Mouse (Mus musculus): ENCODE measurements at regions not wholly inside any gene's neighbourhood (a gene's known extent, or its start where the extent isn't known, plus 50 kb on each side); places are given as distances from the start of the nearest gene placed in this dataset.

GRCm38 (mm10) chr1:187484821-187485220 is 123.8 kb upstream of the Esrrg start:
- Histone ChIP-seq H3K36me3 (replicated peaks) (no peaks in the 10 kb centered on the region), H3K27me3 (no peaks in the 10 kb centered on the region), H3K4me3 (replicated peaks) (no peak overlapping the region), H3K9me3 (no peaks in the 10 kb centered on the region), H3K4me1 (no peaks in the 10 kb centered on the region), H3K9ac (no peak overlapping the region), H3K27ac (no peak overlapping the region), H3K4me2 (no peak overlapping the region)
- no peak for ATAC-seq (ENCODE audit: low FRiP score)
- WGBS = 76% methylated on average over 2 of the region's 2 CpGs

- no peak overlapping the region for H3K4me3 ChIP-seq (replicated peaks)
- no peaks in the 10 kb centered on the region for H3K4me1 ChIP-seq
- no peaks in the 10 kb centered on the region for H3K9me3 ChIP-seq
- H3K27ac ChIP-seq = no peak overlapping the region
- 89% methylated on average over 13 of the region's 13 CpGs for WGBS
- H3K4me2 ChIP-seq = no peak overlapping the region
- no peaks in the 10 kb centered on the region for H3K27me3 ChIP-seq
- ATAC-seq (ENCODE audit: low FRiP score) = no peak
- no peak overlapping the region for H3K9ac ChIP-seq
- H3K36me3 ChIP-seq (replicated peaks) = no peaks in the 10 kb centered on the region
Measured at GRCm38 (mm10) chr1:187487948-187488690, 120.5 kb upstream of the Esrrg start.

GRCm38 (mm10) chr1:187489452-187489851 is 119.1 kb upstream of the Esrrg start:
- no peak overlapping the region for H3K9ac ChIP-seq
- H3K27ac ChIP-seq = no peak overlapping the region
- H3K27me3 ChIP-seq = no peaks in the 10 kb centered on the region
- 85% methylated on average over 3 of the region's 3 CpGs for WGBS
- no peak overlapping the region for H3K4me2 ChIP-seq
- H3K9me3 ChIP-seq = no peaks in the 10 kb centered on the region
- ATAC-seq (ENCODE audit: low FRiP score) = no peak
- H3K36me3 ChIP-seq (replicated peaks) = no peaks in the 10 kb centered on the region
- no peak overlapping the region for H3K4me3 ChIP-seq (replicated peaks)
- no peaks in the 10 kb centered on the region for H3K4me1 ChIP-seq

GRCm38 (mm10) chr1:187505368-187505767 is 103.2 kb upstream of the Esrrg start:
- no peaks in the 10 kb centered on the region for H3K27me3 ChIP-seq
- no peak overlapping the region for H3K9ac ChIP-seq
- H3K4me1 ChIP-seq = no peaks in the 10 kb centered on the region
- H3K4me2 ChIP-seq = no peak overlapping the region
- no peaks in the 10 kb centered on the region for H3K36me3 ChIP-seq (replicated peaks)
- 65% methylated on average over 9 of the region's 9 CpGs for WGBS
- H3K4me3 ChIP-seq (replicated peaks) = no peak overlapping the region
- no peak for ATAC-seq (ENCODE audit: low FRiP score)
- no peak overlapping the region for H3K27ac ChIP-seq
- H3K9me3 ChIP-seq = no peaks in the 10 kb centered on the region

- no peak overlapping the region for H3K4me3 ChIP-seq (replicated peaks)
Measured at GRCm38 (mm10) chr1:187507217-187507616, 101.4 kb upstream of the Esrrg start.

GRCm38 (mm10) chr1:187531349-187531922 is 77.2 kb upstream of the Esrrg start:
- Histone ChIP-seq H3K9me3 (no peaks in the 10 kb centered on the region), H3K27me3 (no peaks in the 10 kb centered on the region), H3K4me3 (replicated peaks) (no peak overlapping the region), H3K9ac (no peak overlapping the region), H3K4me2 (no peak overlapping the region), H3K4me1 (no peaks in the 10 kb centered on the region), H3K36me3 (replicated peaks) (no peaks in the 10 kb centered on the region), H3K27ac (no peak overlapping the region)
- no peak for ATAC-seq (ENCODE audit: low FRiP score)
- 81% methylated on average over 9 of the region's 9 CpGs for WGBS

More at GRCm38 (mm10) chr1:187507217-187507616, 101.4 kb upstream of the Esrrg start:
- Histone ChIP-seq H3K9ac (no peak overlapping the region), H3K4me1 (no peaks in the 10 kb centered on the region), H3K9me3 (no peaks in the 10 kb centered on the region), H3K36me3 (replicated peaks) (no peaks in the 10 kb centered on the region), H3K27me3 (no peaks in the 10 kb centered on the region), H3K4me2 (no peak overlapping the region), H3K27ac (no peak overlapping the region)
- 79% methylated on average over 6 of the region's 6 CpGs for WGBS
- no peak for ATAC-seq (ENCODE audit: low FRiP score)

GRCm38 (mm10) chr1:187536263-187536662 is 72.3 kb upstream of the Esrrg start:
- no peak overlapping the region for H3K9ac ChIP-seq
- no peak overlapping the region for H3K4me3 ChIP-seq (replicated peaks)
- H3K4me2 ChIP-seq = no peak overlapping the region
- no peaks in the 10 kb centered on the region for H3K9me3 ChIP-seq
- H3K27ac ChIP-seq = no peak overlapping the region
- H3K27me3 ChIP-seq = no peaks in the 10 kb centered on the region
- 90% methylated on average over 5 of the region's 5 CpGs for WGBS
- H3K4me1 ChIP-seq = no peaks in the 10 kb centered on the region
- ATAC-seq (ENCODE audit: low FRiP score) = no peak
- no peaks in the 10 kb centered on the region for H3K36me3 ChIP-seq (replicated peaks)

GRCm38 (mm10) chr1:187556718-187557117 is 51.9 kb upstream of the Esrrg start:
- Histone ChIP-seq H3K36me3 (replicated peaks) (no peaks in the 10 kb centered on the region), H3K4me3 (replicated peaks) (no peak overlapping the region), H3K27ac (no peak overlapping the region), H3K9me3 (no peaks in the 10 kb centered on the region), H3K27me3 (no peaks in the 10 kb centered on the region), H3K4me1 (no peaks in the 10 kb centered on the region), H3K9ac (no peak overlapping the region), H3K4me2 (no peak overlapping the region)
- no peak for ATAC-seq (ENCODE audit: low FRiP score)
- WGBS = 91% methylated on average over 3 of the region's 3 CpGs
